Mouse (Mus musculus) right cerebral cortex, postnatal 10 days (tissue): ENCODE measurements around the gene Scgb2b18.
"Not testable (repeated sequence)": the region's sequence is repeated elsewhere in the genome, so short reads cannot be mapped to it uniquely, and the experiment has no call there.

Experiments used
- DNase-seq, 2 experiments: peaks; one replicate each; pipeline ENCODE4 v3.0.0; 2021; ENCODE audit warnings: low spot score in 2 of 2

Scgb2b18 gene

DNA sequence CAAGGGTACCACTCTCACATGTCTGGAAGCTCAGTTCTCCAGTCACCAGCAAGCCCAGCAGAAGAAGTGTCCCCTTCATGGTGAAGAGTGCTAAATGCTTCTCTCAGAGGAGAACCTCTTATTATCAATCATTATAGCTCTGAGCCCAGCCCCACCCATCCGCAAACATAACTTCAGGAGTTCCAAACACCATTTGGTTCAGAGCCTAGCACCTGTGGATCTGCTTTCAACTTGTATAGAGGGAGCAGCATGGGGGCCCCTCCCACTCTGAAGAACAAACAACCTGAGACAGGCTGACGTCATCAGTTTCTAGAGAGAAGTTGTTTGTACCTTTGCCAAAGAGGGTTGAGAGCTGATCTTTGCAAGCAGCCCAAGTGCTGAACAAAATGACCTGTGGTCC, at the start of gene Scgb2b18:
Gene Scgb2b18, minus strand, starts transcription at position 101 of the 400 bp plus-strand sequence.
- not testable (repeated sequence) for DNase-seq

DNA sequence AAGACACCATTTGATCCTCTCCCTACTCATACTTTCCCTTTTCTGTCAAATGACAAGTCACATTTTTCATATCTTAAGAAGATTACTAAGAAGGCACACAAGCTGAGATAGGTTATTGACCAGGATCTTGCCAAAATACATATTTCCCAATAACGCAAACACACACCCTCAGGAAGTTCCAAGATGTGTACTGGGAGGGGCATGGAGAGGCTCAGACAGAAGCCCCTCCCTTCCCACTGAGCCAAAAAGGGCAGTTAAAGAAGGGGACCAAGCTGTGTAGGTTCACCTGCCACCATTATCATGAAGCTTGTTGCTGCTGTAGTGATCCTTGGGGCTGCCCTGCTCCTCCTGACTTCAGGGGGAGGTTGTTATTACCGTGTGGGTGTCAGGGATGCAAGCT, 11.6 kb upstream of the Scgb2b18 start, which contains the start of gene Scgb1b18:
Gene Scgb1b18, plus strand, starts transcription at position 301 of the 400 bp plus-strand sequence.
- DNase-seq = not testable (repeated sequence)
